Mouse (Mus musculus): ENCODE measurements around the gene Fzd10.

The Fzd10 gene

DNA sequence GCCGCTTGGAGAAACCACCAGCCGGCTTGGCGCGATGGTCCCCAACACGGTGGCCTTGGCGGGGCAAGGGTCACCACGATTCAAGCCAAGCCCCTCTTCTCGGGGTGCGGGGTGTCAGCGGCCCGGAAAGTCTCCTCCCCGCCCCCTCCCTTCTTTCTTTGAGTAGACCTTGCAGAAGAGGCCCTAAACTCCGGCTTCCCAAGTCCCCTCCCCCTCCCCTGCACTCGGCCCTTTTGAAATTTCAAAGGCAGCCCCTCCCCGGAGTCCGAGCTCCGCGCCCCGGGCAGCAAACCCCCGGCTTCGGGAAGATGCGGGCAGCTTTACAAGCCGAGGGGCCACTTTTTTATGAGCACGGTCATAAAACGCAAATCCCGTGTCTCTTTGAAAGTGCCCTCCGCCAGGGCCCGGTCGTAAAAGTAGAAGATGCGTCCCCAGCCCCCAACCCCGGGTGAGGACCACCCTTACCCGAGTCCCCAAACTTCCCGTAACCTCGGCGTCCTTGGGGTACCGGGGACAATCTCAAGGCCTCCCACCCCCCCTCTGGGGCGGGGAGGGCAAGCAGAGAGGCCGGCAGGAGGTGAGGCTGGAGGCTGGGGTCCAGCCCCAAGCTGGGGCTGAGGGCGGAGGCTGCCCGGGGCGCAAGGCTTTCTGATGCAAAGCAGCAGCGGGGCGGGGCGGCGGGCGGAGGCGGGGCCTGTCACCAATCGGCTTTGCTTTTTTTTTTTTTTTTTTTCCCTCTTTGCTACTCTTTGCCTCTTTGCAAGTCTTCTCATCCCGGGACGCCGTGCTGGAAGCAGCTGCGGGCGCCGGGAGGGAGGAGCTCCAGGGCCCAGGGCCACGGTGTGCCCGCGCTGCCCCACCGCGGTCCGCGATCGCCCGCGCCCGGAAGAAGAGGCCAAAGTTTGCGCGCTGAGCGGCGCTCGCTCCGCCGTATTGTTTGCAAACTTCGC, at the start of gene Fzd10:
Gene Fzd10, plus strand, starts transcription at position 773 of the 950 bp plus-strand sequence.
- DNase-seq (ENCODE audit: low spot score in 2 of 2): no peak

DNA sequence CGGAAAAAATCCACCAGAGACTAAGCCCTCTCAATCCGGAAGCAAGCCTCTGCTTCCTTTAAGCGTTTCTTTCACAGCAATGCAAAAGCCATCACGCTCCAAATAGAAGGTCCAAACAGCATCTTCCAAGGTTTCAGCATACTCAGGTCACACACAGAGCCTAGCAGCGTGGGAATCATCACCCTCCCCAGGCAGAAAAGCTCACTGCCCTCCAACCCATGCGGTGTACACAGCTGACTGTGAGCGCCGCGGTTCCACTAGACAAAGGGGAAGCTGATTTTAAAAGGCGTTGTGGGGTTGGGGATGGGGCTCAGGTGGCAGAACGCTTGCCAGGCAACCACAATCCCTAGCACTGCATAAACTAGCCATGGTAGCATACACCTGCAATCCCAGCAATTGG, 49.2 kb upstream of the Fzd10 start:
- DNase-seq (ENCODE audit: low spot score in 2 of 2): no peak

DNA sequence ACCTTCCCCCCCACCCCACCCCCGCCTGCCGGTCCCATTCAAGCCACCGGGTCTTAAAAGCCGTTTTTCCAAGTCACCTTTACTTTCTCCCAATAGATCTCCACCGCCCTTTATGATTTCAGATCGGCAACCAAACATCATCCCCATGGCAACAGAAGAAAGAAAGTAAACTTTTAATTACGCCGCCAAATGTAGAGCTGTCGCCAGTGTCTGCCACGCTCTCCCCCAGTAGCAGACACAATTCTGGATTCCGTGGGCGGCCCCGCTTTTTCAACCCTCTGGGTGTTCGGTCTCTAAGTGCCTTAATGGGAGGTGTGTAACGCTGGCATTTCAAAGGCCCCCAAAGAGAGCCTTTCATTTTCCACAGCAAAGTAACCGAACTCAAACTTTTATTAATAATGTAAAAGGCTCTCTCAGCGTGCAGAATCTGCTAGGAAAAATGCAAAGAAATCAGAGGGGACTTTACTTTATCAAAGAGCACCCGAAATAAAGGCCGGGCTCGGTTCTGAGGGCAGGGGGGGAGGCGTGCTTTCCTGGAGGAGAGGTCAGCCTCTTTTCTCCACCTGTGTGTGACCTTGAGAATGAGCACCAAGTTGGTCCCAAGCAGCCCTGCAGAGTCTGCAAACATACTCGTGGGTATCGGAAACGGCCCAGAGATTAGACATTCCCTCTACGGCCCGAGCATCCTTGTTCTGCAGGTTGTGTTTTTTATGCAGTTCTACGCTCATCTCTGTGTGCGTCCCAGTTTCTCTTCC, 48.3 kb upstream of the Fzd10 start:
- no peak for DNase-seq (ENCODE audit: low spot score in 2 of 2)

DNA sequence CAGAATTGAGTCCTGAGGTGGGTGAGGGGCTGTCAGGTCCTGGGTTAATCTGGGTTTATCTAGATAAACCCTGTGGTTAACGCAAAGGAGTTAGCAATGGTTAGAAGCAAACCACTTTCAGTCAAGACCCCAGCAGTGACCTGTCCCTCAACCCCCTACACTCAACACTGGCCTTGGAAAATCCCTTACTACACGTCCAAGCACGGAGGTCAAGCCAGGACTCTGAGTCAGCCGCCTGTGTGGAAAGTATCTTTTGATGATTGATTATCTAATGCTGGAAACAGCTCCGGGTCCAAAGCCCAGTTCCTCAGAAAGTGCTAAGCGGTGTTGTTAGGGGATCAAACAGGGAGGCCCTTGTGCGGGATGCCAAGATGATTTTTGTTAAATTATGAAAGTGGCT, 42.5 kb upstream of the Fzd10 start:
- DNase-seq (ENCODE audit: low spot score in 2 of 2): no peak

DNA sequence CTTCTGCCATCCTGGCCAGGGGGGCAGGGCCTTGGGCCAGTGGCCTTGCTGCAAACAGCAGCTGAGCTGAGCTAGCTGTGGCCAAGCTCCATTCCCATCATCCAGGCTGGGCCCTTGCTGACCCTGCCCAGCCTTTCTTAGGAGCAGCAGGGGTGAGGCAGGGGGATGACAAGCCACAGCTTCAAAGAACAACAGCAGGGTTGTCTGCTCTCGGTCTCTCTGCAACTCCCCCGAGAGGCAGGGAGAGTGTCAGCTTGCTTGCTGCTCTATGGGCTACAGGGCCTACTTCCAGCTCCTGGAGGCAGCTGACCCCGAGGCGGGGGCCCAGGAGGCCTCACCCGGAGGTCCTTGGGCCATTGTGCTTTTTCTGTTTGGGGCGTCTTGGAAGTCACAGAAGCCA, 33.3 kb upstream of the Fzd10 start:
- no peak for DNase-seq (ENCODE audit: low spot score in 2 of 2)

DNA sequence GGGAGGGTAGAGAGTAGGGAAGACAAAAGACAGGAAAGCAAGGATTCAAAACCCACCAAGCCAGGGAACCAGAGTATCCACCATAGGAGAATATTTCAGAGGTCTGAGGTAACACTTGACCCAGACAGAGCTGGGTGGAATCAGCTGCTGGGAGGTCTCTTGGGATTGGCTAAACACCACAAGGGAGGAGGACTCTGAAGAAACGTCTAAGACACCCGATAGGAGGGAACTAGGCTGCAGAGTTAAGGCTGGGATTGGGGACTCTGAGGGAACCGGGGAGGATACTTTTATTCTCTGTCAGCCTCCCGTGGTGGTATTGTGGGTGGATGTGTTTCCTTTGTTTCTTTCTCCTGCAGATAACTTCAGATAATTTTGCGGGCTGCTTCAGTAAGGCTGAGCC, 31.7 kb upstream of the Fzd10 start:
- no peak for DNase-seq (ENCODE audit: low spot score in 2 of 2)

DNA sequence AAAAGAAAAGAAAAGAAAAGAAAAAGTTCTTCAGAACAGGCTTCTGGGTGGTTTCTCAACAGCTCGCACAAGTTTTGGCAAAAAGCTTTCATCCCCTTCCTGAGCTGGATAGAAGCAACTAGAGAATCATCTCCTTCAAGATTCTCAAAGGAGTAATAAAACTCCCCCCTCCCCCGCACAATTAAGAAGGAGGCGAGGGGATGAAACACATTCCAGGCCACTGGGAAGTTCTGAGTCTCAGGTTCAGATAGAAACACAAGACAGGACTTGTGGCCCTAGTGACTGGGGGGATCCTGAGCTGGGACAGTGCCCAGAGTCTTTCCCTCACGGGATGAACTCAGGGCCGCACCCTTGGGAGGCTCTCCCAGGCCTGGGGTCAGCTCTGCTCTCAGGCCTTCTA, 30.6 kb upstream of the Fzd10 start:
- DNase-seq (ENCODE audit: low spot score in 2 of 2): no peak

DNA sequence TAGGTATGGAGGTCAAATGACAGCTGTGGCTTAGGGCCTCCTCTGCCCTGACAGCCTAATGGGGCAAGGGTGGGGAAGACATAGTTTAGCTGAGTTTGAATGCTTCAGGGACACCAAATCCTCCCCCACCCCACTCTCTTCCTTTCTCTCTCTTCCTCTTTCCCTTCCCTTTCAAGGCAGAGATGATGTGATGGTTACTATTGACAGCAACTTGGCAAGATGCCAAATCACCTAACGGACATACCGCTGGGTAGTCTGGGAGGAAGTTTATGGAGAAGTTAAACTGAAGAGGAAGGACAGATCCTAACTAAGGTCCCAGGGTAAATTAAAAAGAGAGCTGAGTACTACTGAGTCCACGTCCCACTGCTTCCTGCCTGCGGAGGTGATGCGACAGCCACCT, 29.8 kb upstream of the Fzd10 start:
- no peak for DNase-seq (ENCODE audit: low spot score in 2 of 2)

DNA sequence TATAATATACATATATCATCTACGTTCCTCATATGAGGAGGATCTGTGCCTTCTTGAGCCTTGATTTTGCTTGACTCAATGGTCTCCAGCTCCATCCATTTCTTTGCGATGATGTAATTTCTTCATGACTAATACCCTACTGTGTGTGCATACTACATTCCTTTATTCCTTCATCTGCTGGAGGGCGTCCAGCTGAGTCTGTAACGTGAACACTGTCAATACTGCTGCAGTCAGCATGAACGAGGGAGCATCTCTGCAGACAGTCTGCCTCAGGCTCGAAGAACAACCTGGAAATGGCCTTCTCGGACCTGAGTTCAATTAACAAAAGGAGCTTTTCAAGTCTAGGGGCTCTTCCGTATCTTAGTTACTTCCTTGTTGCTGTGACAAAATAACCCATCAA, 28.9 kb upstream of the Fzd10 start:
- no peak for DNase-seq (ENCODE audit: low spot score in 2 of 2)

DNA sequence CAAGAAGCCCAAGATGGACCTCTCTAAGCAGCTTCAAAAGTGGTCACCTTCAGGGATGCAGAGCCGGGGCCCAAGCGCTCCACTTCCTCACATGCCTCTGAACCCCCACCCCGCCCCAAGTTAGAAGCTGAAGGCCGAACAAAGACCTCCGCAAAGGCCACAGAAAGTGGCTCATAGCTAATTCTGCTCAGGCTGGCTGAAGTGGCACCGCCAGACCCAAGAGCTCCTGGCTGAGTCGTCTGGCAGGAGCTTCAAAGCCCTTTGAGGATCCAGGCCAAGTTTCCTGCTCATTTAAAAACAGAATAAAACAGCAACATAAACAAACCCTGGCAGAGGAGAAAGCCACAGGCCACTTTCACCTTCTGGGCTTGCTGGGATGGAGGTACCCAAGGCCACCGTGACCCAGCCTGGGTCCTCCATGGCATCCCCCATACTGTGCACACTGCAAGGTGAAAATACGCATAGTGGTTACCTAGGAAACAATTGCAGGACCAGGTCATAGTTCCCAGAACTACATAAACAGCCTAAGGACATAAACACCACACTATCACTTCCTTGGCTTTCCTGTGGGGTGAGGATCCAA, 24.6 kb upstream of the Fzd10 start:
- DNase-seq (ENCODE audit: low spot score in 2 of 2): no peak

DNA sequence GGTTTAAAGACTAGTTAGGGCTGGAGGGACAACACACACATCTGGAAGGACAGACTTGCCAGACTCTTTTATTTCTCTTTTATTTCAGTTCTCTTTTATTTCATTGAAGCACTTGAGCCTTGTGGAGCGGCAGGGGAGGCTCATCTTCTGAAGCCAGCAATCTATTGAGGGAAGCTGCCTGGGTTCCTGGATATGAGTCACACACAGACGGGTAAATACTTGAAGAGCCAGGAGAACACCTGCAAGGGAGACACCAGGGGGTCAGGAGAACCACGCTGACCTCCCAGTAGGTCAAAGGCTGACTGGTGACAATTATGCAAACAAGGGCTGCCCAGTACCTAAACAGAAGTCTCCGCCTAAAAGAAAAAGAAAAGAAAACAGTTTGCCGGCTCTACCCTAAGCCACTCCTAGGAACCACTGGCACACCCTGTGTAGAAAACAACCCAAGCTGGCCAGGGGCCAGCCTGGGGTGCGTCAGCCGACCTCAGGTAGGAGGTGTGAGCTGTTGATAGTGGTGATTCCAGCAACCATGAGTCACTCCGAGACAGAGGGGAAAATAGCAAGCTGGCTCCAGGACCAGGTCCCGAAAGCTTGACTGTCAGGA, 21.5 kb upstream of the Fzd10 start:
- no peak for DNase-seq (ENCODE audit: low spot score in 2 of 2)

DNA sequence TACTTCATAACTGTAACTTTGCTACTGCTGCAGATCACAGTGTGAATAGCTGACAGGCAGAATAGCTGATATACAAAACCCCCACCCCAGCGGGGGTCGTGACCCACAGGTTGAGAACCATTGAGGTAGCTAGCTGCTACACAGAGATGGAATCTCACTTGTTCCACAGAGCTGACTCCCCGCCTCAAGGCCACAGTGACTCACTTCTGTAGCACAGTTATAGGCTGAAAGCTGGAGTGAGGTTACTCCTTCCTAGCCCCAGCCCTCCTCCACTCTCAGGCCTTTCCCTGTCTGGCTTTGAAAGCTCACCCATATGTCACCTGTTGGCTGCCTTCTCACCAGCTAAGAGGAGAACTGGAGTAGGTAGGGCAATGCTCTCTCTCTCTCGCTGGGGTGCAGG, 19.7 kb upstream of the Fzd10 start:
- no peak for DNase-seq (ENCODE audit: low spot score in 2 of 2)

DNA sequence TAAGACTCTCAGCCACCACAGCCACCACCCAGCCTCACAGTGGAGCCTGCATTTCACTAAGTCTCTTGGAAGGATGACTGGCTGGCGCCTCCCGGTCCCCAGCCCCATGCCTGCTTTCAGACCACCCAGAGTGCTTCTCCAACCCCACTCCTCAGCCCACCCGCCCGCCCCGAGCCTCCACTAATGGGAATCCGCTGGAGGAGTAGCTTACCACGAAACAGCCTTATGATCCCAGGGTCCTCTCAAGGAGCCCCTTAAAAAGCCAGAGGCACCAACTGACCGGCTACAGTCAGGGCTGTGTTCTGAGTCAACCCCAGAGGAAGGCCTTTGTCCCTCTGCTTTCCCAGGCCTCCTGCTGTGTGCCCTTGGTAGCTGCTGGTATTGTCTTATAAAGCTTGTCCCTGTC, 19.1 kb upstream of the Fzd10 start:
- no peak for DNase-seq (ENCODE audit: low spot score in 2 of 2)

DNA sequence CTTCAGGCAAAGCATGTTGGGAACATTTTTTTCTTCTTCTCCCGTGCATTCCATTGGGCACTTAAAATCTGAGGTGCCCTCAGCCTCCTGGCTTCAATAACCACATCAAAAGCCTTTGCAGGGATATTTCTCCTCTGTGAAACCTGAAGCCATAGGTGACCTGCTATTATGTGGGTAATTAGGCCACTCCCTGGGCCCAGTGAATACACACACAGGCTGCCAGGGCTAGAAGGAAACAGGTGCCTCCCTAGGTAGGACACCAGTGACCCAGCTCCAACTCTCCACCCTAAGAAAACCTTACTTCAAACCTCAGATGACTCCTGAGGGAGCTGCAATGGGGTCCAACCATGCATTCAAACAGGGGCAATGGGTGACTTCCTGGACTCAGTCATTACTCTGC, 11.4 kb upstream of the Fzd10 start:
- DNase-seq (ENCODE audit: low spot score in 2 of 2): no peak

DNA sequence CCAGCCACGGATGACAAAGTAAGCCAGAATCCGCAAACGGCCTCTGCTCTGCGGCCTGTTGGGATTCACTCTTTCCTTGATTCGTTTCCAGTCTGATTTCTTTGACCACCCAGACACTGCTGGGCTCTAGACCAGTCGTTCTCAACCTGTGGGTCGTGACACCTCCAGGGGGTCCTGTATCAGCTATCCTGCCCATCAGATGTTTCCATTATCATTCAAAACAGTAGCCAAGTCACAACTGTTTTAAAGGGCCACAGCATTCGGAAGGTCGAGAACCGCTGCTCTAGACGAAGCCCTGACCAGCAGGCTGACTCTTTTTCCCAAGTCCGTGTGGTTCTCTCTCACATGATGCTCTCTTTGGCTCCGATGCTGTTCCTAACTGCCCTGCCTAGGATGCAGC, 7.2 kb upstream of the Fzd10 start:
- no peak for DNase-seq (ENCODE audit: low spot score in 2 of 2)

DNA sequence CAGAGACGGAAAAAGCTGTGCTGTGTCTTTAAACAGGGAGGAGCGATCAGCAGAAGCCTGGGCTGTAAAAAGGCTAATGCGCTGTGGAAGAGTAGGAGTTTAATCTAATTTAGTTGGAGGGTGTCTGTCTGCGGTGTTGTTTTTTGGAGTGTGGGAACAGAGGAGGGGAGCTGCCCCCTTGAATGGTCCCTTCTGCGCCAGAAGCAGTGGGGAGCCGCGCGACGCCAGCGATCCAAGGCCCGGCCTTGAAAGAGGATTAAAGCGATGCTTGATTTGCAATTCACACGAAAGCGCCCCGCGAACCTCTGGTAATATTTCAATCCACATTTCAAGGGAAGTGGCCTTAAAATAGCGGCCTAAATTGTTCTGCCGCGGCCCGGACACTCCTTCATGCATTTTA, 3.8 kb upstream of the Fzd10 start:
- no peak for DNase-seq (ENCODE audit: low spot score in 2 of 2)

DNA sequence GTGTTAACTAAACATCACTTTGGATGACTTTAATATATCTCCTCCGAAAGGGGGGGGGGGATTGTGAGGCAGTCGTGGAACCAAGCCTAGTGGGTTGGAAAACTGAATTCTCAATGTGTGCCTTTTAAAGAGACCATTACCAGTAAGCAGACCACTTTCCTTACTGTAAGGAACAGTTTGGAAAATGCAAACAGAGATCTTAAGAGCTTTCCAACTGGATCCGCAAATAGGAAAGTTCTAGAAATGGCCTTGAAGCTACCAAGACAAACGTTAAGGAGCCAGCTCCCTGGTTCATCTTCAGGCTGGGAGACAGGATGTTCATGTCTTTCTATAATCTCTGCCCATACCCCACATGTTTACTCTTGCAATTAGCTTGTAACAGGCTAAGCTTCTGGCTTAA, 3.3 kb upstream of the Fzd10 start:
- DNase-seq (ENCODE audit: low spot score in 2 of 2): no peak

DNA sequence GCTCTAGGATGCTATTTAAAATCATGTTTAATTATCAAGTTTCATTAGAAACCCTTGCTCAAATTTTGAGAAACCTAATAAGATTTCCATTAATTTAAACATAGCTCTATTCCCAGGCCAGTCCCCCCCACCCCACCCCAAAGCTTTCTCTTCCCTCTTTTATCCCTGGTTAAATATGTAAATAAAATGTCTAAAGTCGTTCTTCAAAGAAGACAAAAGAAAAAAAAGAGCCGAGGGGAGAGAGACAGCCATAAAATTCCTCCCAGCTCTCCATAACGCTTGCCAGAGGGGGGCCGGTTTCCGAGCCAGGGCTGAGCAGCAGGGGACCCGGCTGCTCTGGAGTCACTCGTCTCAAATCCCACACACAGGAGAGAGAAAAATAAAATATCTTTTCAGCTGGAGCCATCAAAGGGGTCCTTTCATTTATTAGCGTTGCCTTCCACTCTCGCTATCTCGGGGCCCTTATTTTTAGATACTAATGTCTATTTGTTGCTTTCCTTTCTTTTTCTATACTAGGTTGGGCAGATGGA, 2.4 kb upstream of the Fzd10 start:
- DNase-seq (ENCODE audit: low spot score in 2 of 2): no peak

DNA sequence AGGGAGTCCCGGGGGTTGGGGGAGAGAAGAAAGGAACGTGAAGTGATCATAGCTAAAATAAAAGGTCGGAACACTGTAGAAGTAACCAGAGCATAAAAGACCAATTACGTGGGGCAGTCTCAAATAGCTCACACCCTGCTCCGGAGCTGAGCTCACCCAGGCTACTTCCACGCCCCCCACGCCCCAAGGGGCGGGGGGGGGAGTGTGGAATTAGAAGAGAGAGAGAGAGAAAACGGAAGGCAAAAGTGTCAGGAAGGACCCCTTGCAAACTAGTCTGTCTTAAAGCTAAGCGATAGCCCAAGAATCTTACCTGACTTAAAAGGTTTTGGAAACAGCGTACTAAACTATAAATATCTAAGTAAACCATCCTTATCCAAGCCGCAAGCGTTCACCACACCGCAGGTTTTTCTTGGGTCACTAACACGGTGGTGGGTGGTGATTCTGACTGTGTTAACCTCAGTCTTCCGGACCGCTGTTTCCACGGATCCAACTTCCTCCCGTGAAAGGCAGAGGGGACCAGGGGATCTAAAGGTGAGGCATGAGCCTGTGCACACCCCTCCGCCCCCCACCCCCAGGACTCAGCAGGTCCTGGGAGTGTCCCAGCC, 1.8 kb upstream of the Fzd10 start:
- DNase-seq (ENCODE audit: low spot score in 2 of 2): no peak

DNA sequence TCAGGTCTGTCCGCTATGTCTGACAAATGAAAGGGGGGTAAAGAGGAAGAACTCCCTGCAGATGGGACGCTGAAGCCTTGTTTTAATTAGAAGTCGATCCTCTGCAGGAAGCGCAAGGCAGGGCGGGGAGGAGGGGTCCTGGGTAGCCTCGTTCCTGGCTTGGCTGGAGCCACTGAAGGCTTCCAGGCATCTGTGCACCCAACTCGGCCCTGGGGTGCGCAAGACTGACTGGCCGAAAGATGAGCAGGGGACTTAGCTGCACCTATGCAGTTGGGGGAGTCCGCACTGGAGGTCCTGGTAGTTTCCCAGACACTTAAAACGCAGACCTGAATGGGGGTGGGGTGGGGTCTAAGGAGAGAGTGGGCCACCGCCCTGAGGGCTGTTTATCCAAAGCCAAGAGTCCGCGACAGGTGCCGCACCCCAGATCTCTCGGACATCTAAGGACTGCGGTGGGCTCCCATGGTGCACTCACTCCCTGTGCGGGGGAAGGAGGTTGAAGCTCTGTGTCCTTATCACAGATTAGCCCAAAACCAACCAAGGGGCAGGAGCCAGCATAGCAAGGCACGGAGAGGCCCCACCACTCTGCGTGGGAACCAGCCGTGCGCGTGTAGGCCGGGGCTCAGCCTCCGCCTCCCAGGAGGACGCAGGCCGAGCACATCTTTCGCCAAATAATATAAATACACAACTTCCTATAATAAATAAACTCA, 1.1 kb upstream of the Fzd10 start:
- DNase-seq (ENCODE audit: low spot score in 2 of 2): no peak

Data from heart, adult 9 months (tissue).